In genomic region chr2:158080622-158081241, GRCm38 (mm10) we compare ENCODE assay signal across 15 mouse cellular contexts. TPM values are rescaled to one million over a fixed set of nuclear protein-coding genes. Genes with fewer than 3 reads are reported as not detected.
DNase-seq lines count a peak whose midpoint lies in the region; ATAC-seq and TF ChIP-seq lines count a peak whose summit lies in the region.
"Had no signal": no experiment of that assay in that cellular context is flagged by ENCODE, and none has a peak within 500 bp of the region (broad histone marks: within the 10 kb centered on the region; RNA-seq: fewer than 3 reads in every experiment).

No protein-coding gene starts in this region.

- DNase-seq in liver, adult 2 months (ENCODE audit: extremely low read depth, low read depth, low spot score), result peak; percentile 96
- DNase-seq in liver, result no peak
- no peak for DNase-seq in kidney, postnatal 0 days (ENCODE audit: low spot score)
- no peak for DNase-seq in embryo, embryonic 9.5 days (ENCODE audit: extremely low spot score)
- DNase-seq in heart, postnatal 10 days, result no peak
- DNase-seq in hindbrain, embryonic 10.5 days (ENCODE audit: low spot score), result no peak
- DNase-seq: cerebellum, adult 9-11 months; gastrocnemius, postnatal 36 days; right cerebral cortex, postnatal 25 days; thymus, adult 18-20 months had no signal

- H3K79me2 ChIP-seq in liver, adult 2 months (ENCODE audit: control insufficient read depth, insufficient read depth, low read length), result no peaks in the 10 kb centered on the region

- TF ChIP-seq CTCF in liver, adult 2 months (IDR thresholded peaks at IDR 0.05; ENCODE audit: low read depth, low read length), result no peak
- no peak for TF ChIP-seq CTCF in kidney, postnatal 0 days (IDR thresholded peaks at IDR 0.05; ENCODE audit: low read depth)

- peaks cover 35% of the 10 kb centered on the region for H3K4me1 ChIP-seq in liver, adult 2 months (ENCODE audit: control insufficient read depth, insufficient read depth, low read length)
- no peaks in the 10 kb centered on the region; the same call in 1 of the 2 replicates for H3K4me1 ChIP-seq in kidney, postnatal 0 days (replicated peaks; ENCODE audit: insufficient read depth, low read length)
- H3K4me1 ChIP-seq in liver, embryonic 16.5 days (ENCODE audit: control insufficient read depth, low read depth, low read length), result peaks cover 23% of the 10 kb centered on the region
- peaks cover 6% of the 10 kb centered on the region; the same call in 1 of the 2 replicates for H3K4me1 ChIP-seq in hindbrain, embryonic 10.5 days (replicated peaks)

- H3K4me3 ChIP-seq in liver, adult 2 months (ENCODE audit: insufficient read depth, low read depth, low read length), result no peak overlapping the region
- no peak overlapping the region for H3K4me3 ChIP-seq in kidney, postnatal 0 days (replicated peaks; ENCODE audit: low read depth, low read length)
- no peak overlapping the region for H3K4me3 ChIP-seq in liver, embryonic 16.5 days (ENCODE audit: low read depth, low read length)
- no peak overlapping the region for H3K4me3 ChIP-seq in hindbrain, embryonic 10.5 days
- H3K4me3 ChIP-seq: limb, embryonic 10.5 days; myocyte; neural tube, embryonic 15.5 days had no signal

- no peak overlapping the region for H3K4me2 ChIP-seq in kidney, postnatal 0 days (ENCODE audit: low read length)
- H3K4me2 ChIP-seq in liver, embryonic 16.5 days (ENCODE audit: low read depth, low read length), result no peak overlapping the region
- H3K4me2 ChIP-seq: heart, embryonic 11.5 days; neural tube, embryonic 15.5 days had no signal

- peak overlapping the region; percentile 59 for H3K9ac ChIP-seq in liver, adult 2 months (ENCODE audit: low read depth, low read length)
- no peak overlapping the region for H3K9ac ChIP-seq in kidney, postnatal 0 days (ENCODE audit: low read depth, low read length)
- H3K9ac ChIP-seq in liver, embryonic 16.5 days (ENCODE audit: low read depth, low read length), result no peak overlapping the region
- H3K9ac ChIP-seq: neural tube, embryonic 15.5 days had no signal

- ATAC-seq in kidney, postnatal 0 days (replicated peaks; ENCODE audit: low FRiP score, low read depth), result no peak
- ATAC-seq in liver, embryonic 16.5 days (ENCODE audit: low read depth), result peak; percentile 72

- WGBS in liver, adult 2 months, result 33% methylated on average over 9 of the region's 9 CpGs
- 56% methylated on average over 9 of the region's 9 CpGs for whole genome bisulfite sequencing in kidney, postnatal 0 days
- WGBS in liver, embryonic 16.5 days (ENCODE audit: insufficient replicate concordance), result 72% methylated on average over 9 of the region's 9 CpGs
- WGBS in hindbrain, embryonic 10.5 days, result 88% methylated on average over 9 of the region's 9 CpGs

- no peaks in the 10 kb centered on the region for H3K27me3 ChIP-seq in liver, adult 2 months (ENCODE audit: control insufficient read depth, insufficient read depth, low read length)
- no peaks in the 10 kb centered on the region for H3K27me3 ChIP-seq in kidney, postnatal 0 days (ENCODE audit: insufficient read depth, low read length)
- H3K27me3 ChIP-seq in liver, embryonic 16.5 days (ENCODE audit: control insufficient read depth, insufficient read depth, low read depth, low read length), result no peaks in the 10 kb centered on the region
- no peaks in the 10 kb centered on the region for H3K27me3 ChIP-seq in hindbrain, embryonic 10.5 days (ENCODE audit: insufficient read depth, poor library complexity, severe bottlenecking)
- H3K27me3 ChIP-seq: neural tube, embryonic 15.5 days had no signal

- intact Hi-C loops in heart, postnatal 10 days (cut with DNase I), result no loop called here

- TF ChIP-seq POLR2A in liver, adult 2 months (IDR thresholded peaks at IDR 0.05; ENCODE audit: extremely low read depth, insufficient read depth, low read length), result no peak

- H3K36me3 ChIP-seq in liver, adult 2 months (ENCODE audit: control insufficient read depth, insufficient read depth, low read length), result peaks cover 2% of the 10 kb centered on the region; the same call in 1 of the 2 replicates
- peaks cover 17% of the 10 kb centered on the region; the same call in 1 of the 2 replicates for H3K36me3 ChIP-seq in kidney, postnatal 0 days (ENCODE audit: insufficient read depth, low read length)
- peaks cover 4% of the 10 kb centered on the region for H3K36me3 ChIP-seq in liver, embryonic 16.5 days (ENCODE audit: control insufficient read depth, insufficient read depth)
- peaks cover 26% of the 10 kb centered on the region for H3K36me3 ChIP-seq in hindbrain, embryonic 10.5 days

- H3K27ac ChIP-seq in liver, adult 2 months (replicated peaks; ENCODE audit: insufficient read depth, low read depth, low read length), result peak overlapping the region; percentile 96
- H3K27ac ChIP-seq in kidney, postnatal 0 days, result peak overlapping the region; percentile 15; the same call in 1 of the 2 replicates
- peak overlapping the region; percentile 82 for H3K27ac ChIP-seq in liver, embryonic 16.5 days (ENCODE audit: low read length)
- no peak overlapping the region for H3K27ac ChIP-seq in hindbrain, embryonic 10.5 days
- H3K27ac ChIP-seq: limb, embryonic 10.5 days had no signal

- no peaks in the 10 kb centered on the region for H3K9me3 ChIP-seq in kidney, postnatal 0 days (replicated peaks; ENCODE audit: low read length)
- no peaks in the 10 kb centered on the region for H3K9me3 ChIP-seq in liver, embryonic 16.5 days (replicated peaks; ENCODE audit: control insufficient read depth, low read length)
- H3K9me3 ChIP-seq in hindbrain, embryonic 10.5 days, result no peaks in the 10 kb centered on the region
- H3K9me3 ChIP-seq: limb, embryonic 10.5 days; neural tube, embryonic 15.5 days had no signal

RNA-seq across cellular contexts. Expression of gene Rprd1b, which starts 52.4 kb away (rescaled TPM):
- 6.8 and 8.3 TPM in 2 replicates for total RNA-seq in liver, adult 2 months (2014; rRNA removed)
- 12.8 and 14.2 TPM in 2 replicates for polyA plus RNA-seq in liver, adult 2 months (2012; rRNA removed)
- 29.6 and 34.9 TPM in 2 replicates for polyA plus RNA-seq in kidney, postnatal 0 days (2015; fragmentation: Nextera tagmentation; extraction: Ambion mirVana)
- polyA plus RNA-seq in liver, embryonic 16.5 days (2015; fragmentation: Nextera tagmentation; extraction: Ambion mirVana), result 25.1 and 26.6 TPM in 2 replicates
- 10 to 100 TPM; 30.0 to 32.4 TPM for total RNA-seq in heart, postnatal 10 days (2021)
- polyA plus RNA-seq in hindbrain, embryonic 10.5 days (2016; fragmentation: Nextera tagmentation; extraction: Ambion mirVana), result 55.7 and 56.8 TPM in 2 replicates

RNA-seq across cellular contexts. Expression of gene Tti1, which starts 52.5 kb away (rescaled TPM):
- 8.2 and 8.9 TPM in 2 replicates for total RNA-seq in liver, adult 2 months (2014; rRNA removed)
- 7.6 and 9.0 TPM in 2 replicates for polyA plus RNA-seq in liver, adult 2 months (2012; rRNA removed)
- 13.6 and 15.2 TPM in 2 replicates for polyA plus RNA-seq in kidney, postnatal 0 days (2015; fragmentation: Nextera tagmentation; extraction: Ambion mirVana)
- polyA plus RNA-seq in liver, embryonic 16.5 days (2015; fragmentation: Nextera tagmentation; extraction: Ambion mirVana), result 13.1 and 13.4 TPM in 2 replicates
- 10 to 100 TPM; 21.3 to 26.1 TPM for total RNA-seq in heart, postnatal 10 days (2021)
- 36.5 and 39.7 TPM in 2 replicates for polyA plus RNA-seq in hindbrain, embryonic 10.5 days (2016; fragmentation: Nextera tagmentation; extraction: Ambion mirVana)
